Mouse (Mus musculus) layer of hippocampus, adult 8-10 months (tissue): ENCODE results near the gene Pepd. TPM values are rescaled to one million over a fixed set of nuclear protein-coding genes. Genes with fewer than 3 reads are reported as not detected.
A peak's percentile ranks its signal among the peaks of the same experiment; 100 is the strongest.

Source experiments
- DNase-seq, 2 experiments: peaks; one replicate each; pipeline ENCODE4 v3.0.0; 2022; ENCODE audit warnings: low spot score in 2 of 2
- total RNA-seq, 4 experiments: library from RNA; stranded (reverse); gene quantifications; 2 replicates each; pipeline ENCODE4 v1.2.4; 2022

The Pepd gene
- total RNA-seq, 4 experiments from 2014 or later = 31.5 to 40.8 (median 37.0) TPM

GRCm38 (mm10) chr7:34930263-34930757, 18.1 kb downstream of the Pepd start:
- DNase-seq = no peak

- no peak for DNase-seq
These were observed 20.5 kb downstream of the Pepd start for GRCm38 (mm10) chr7:34932631-34933030.

- DNase-seq = no peak
These were observed 21.0 kb downstream of the Pepd start for GRCm38 (mm10) chr7:34933142-34933541.

- DNase-seq = no peak
These were observed 24.2 kb downstream of the Pepd start for GRCm38 (mm10) chr7:34936347-34936746.

- no peak for DNase-seq
These were observed 26.6 kb downstream of the Pepd start for GRCm38 (mm10) chr7:34938636-34939261.

GRCm38 (mm10) chr7:34939262-34939951, 27.2 kb downstream of the Pepd start:
- peak; percentile 36 to 75 for DNase-seq

GRCm38 (mm10) chr7:34939952-34940312, 27.8 kb downstream of the Pepd start:
- no peak for DNase-seq

GRCm38 (mm10) chr7:34943581-34944123, 31.5 kb downstream of the Pepd start:
- no peak for DNase-seq

- no peak for DNase-seq
These were observed 34.2 kb downstream of the Pepd start for GRCm38 (mm10) chr7:34946269-34946925.

- DNase-seq = no peak
These were observed 42.4 kb downstream of the Pepd start for GRCm38 (mm10) chr7:34954548-34954947.

GRCm38 (mm10) chr7:34955295-34955694, 43.1 kb downstream of the Pepd start:
- no peak for DNase-seq

GRCm38 (mm10) chr7:34957138-34957537, 45.0 kb downstream of the Pepd start:
- no peak for DNase-seq

- DNase-seq = peak in 1 of 2 experiments; percentile 31
These were observed 51.9 kb downstream of the Pepd start for GRCm38 (mm10) chr7:34963889-34964645.

- no peak for DNase-seq
These were observed 55.2 kb downstream of the Pepd start for GRCm38 (mm10) chr7:34967362-34967761.

- no peak for DNase-seq
These were observed 56.7 kb downstream of the Pepd start for GRCm38 (mm10) chr7:34968749-34969433.

GRCm38 (mm10) chr7:34971826-34972225, 59.6 kb downstream of the Pepd start:
- no peak for DNase-seq

GRCm38 (mm10) chr7:34972990-34973440, 60.8 kb downstream of the Pepd start:
- DNase-seq = no peak

GRCm38 (mm10) chr7:34973877-34974276, 61.7 kb downstream of the Pepd start:
- no peak for DNase-seq

GRCm38 (mm10) chr7:34975913-34976312, 63.7 kb downstream of the Pepd start:
- no peak for DNase-seq

- no peak for DNase-seq
These were observed 65.2 kb downstream of the Pepd start for GRCm38 (mm10) chr7:34977403-34977802.

GRCm38 (mm10) chr7:34981803-34982202, 69.6 kb downstream of the Pepd start:
- DNase-seq = no peak
